ENCODE assay signal across 8 mouse cellular contexts in genomic region chr5:128809406-128809805, GRCm38 (mm10).
DNase-seq lines count a peak whose midpoint lies in the region; ATAC-seq lines count a peak whose summit lies in the region.

No protein-coding gene starts in this region.

- H3K9ac ChIP-seq in hindbrain, embryonic 12.5 days, result no peak overlapping the region

- no peaks in the 10 kb centered on the region for H3K9me3 ChIP-seq in hindbrain, embryonic 12.5 days (replicated peaks)

- peaks cover 28% of the 10 kb centered on the region for H3K4me1 ChIP-seq in hindbrain, embryonic 12.5 days

- DNase-seq in kidney, postnatal 4 days, result peak; percentile 51 to 52
- no peak for DNase-seq in kidney, adult 8-10 months
- DNase-seq in Muller cell, postnatal 12 days (ENCODE audit: inconsistent ontology term), result peak; percentile 76
- DNase-seq in cerebellum, postnatal 10 days, result peak; percentile 73 to 84
- peak; percentile 54 for DNase-seq in thymus, postnatal 4 days
- DNase-seq in urinary bladder, postnatal 36 days (ENCODE audit: low spot score in 2 of 2), result no peak
- no peak for DNase-seq in lung, postnatal 10 days

- no peaks in the 10 kb centered on the region for H3K36me3 ChIP-seq in hindbrain, embryonic 12.5 days

- no peak for ATAC-seq in hindbrain, embryonic 12.5 days (ENCODE audit: low FRiP score)

- WGBS in hindbrain, embryonic 12.5 days, result 55% methylated on average over 5 of the region's 5 CpGs

- H3K4me2 ChIP-seq in hindbrain, embryonic 12.5 days (replicated peaks), result no peak overlapping the region

- H3K4me3 ChIP-seq in hindbrain, embryonic 12.5 days, result no peak overlapping the region

- no peaks in the 10 kb centered on the region for H3K27me3 ChIP-seq in hindbrain, embryonic 12.5 days

- peak overlapping the region; percentile 49; the same call in 1 of the 2 replicates for H3K27ac ChIP-seq in hindbrain, embryonic 12.5 days

Comparison
In these comparisons a context has a peak if more than half of its experiments do, and no peak if none do; other contexts are left out.
1. DNase-seq: peak in kidney, postnatal 4 days (2 of 2), Muller cell, postnatal 12 days (single experiment), cerebellum, postnatal 10 days (2 of 2) and thymus, postnatal 4 days (single experiment); none in kidney, adult 8-10 months (0 of 2), urinary bladder, postnatal 36 days (0 of 2) and lung, postnatal 10 days (single experiment).